Mouse (Mus musculus) liver, adult 2 months (tissue): ENCODE measurements around the gene Lama2.

ENCODE experiments used
- CTCF ChIP-seq: fragments of 200-500 bp; IDR thresholded peaks from 2 replicates; pipeline ENCODE4 v1.5.1; 2011; ENCODE audit warnings: low read depth, low read length, control low read depth
- POLR2A ChIP-seq: fragments of 200-500 bp; IDR thresholded peaks from 2 replicates; pipeline ENCODE4 v1.6.1; 2011; ENCODE audit warnings: low read length, control low read depth; ENCODE audit not compliant: insufficient read depth; ENCODE audit errors: extremely low read depth

GRCm38 (mm10) chr10:27135768-27136167 lies 483.8 kb downstream of the Lama2 start:
- TF ChIP-seq POLR2A (no peak), CTCF (no peak)
